Mouse (Mus musculus) liver, embryonic 16.5 days (tissue): Measurements from ENCODE around the gene Znfx1. TPM values are rescaled to one million over a fixed set of nuclear protein-coding genes. Genes with fewer than 3 reads are reported as not detected.

Source experiments
- ATAC-seq: fragments of 200-750 bp; cut with Nextera tagmentation; 2 replicates; pipeline ENCODE4 v1.8.0; 2017; ENCODE audit warnings: low read depth, mild to moderate bottlenecking, moderate number of reproducible peaks, moderate library complexity
- H3K27ac ChIP-seq: fragments of 300-500 bp; sonication (generic); 2 replicates; pipeline ENCODE4 v1.5.1; 2014; ENCODE audit warnings: mild to moderate bottlenecking, low read length
- H3K27me3 ChIP-seq: fragments of 300-500 bp; sonication (generic); 2 replicates; pipeline ENCODE4 v1.6.1; 2014; ENCODE audit warnings: low read depth, low read length, mixed read lengths; ENCODE audit not compliant: control insufficient read depth, insufficient read depth
- H3K36me3 ChIP-seq: fragments of 300-500 bp; sonication (generic); 2 replicates; pipeline ENCODE4 v1.6.1; 2014; ENCODE audit warnings: mild to moderate bottlenecking; ENCODE audit not compliant: control insufficient read depth, insufficient read depth
- H3K4me1 ChIP-seq: fragments of 300-500 bp; sonication (generic); 2 replicates; pipeline ENCODE4 v1.6.1; 2014; ENCODE audit warnings: low read depth, low read length, mixed read lengths; ENCODE audit not compliant: control insufficient read depth
- H3K4me2 ChIP-seq: fragments of 300-500 bp; sonication (generic); 2 replicates; pipeline ENCODE4 v1.6.1; 2014; ENCODE audit warnings: low read depth, low read length, mixed read lengths
- H3K4me3 ChIP-seq: fragments of 300-500 bp; sonication (generic); 2 replicates; pipeline ENCODE4 v1.5.1; 2014; ENCODE audit warnings: low read depth, mild to moderate bottlenecking, low read length
- H3K9ac ChIP-seq: fragments of 300-500 bp; sonication (generic); 2 replicates; pipeline ENCODE4 v1.6.1; 2014; ENCODE audit warnings: low read depth, low read length
- H3K9me3 ChIP-seq: fragments of 300-500 bp; sonication (generic); replicated peaks from 2 replicates; pipeline ENCODE4 v1.6.1; 2016; ENCODE audit warnings: low read length; ENCODE audit not compliant: control insufficient read depth
- WGBS: fragments of 180-500 bp; shearing (Covaris S2); extraction: QIAGEN DNeasy Blood & Tissue Kit; methylation state at CpG from one replicate; pipeline ENCODE4 v1.1.7; 2014; ENCODE audit not compliant: insufficient replicate concordance; 5-methylcytosine and 5-hydroxymethylcytosine counted together
- polyA plus RNA-seq: library from polyadenylated mRNA; unstranded; fragments of >200 nt; fragmentation: Nextera tagmentation; extraction: Ambion mirVana; gene quantifications from 2 replicates; pipeline ENCODE4 v1.2.1, GENCODE M21; 2015

The Znfx1 gene
- polyA plus RNA-seq, 1 experiment from 2014 or later = 11.8 TPM

- no peak for ATAC-seq
- Histone ChIP-seq H3K9me3 (no peaks in the 10 kb centered on the region), H3K9ac (no peak overlapping the region), H3K4me2 (no peak overlapping the region), H3K4me1 (peaks cover 4% of the 10 kb centered on the region; the same call in 1 of the 2 replicates), H3K27ac (no peak overlapping the region), H3K27me3 (no peaks in the 10 kb centered on the region), H3K4me3 (no peak overlapping the region), H3K36me3 (no peaks in the 10 kb centered on the region)
- 41% methylated on average over 2 of the region's 2 CpGs for WGBS
Observed at GRCm38 (mm10) chr2:167076759-167077158, 13.9 kb upstream of the Znfx1 start.

- Histone ChIP-seq H3K36me3 (no peaks in the 10 kb centered on the region), H3K27ac (no peak overlapping the region), H3K9ac (no peak overlapping the region), H3K4me3 (no peak overlapping the region), H3K27me3 (no peaks in the 10 kb centered on the region), H3K4me1 (peaks cover 8% of the 10 kb centered on the region), H3K9me3 (no peaks in the 10 kb centered on the region), H3K4me2 (no peak overlapping the region)
- no peak for ATAC-seq
- WGBS = 80% methylated on average over 4 of the region's 4 CpGs
Observed at GRCm38 (mm10) chr2:167076352-167076751, 13.5 kb upstream of the Znfx1 start.

GRCm38 (mm10) chr2:167074587-167074986 lies 11.8 kb upstream of the Znfx1 start:
- Histone ChIP-seq H3K4me3 (no peak overlapping the region), H3K4me2 (no peak overlapping the region), H3K9me3 (no peaks in the 10 kb centered on the region), H3K27me3 (no peaks in the 10 kb centered on the region), H3K36me3 (no peaks in the 10 kb centered on the region), H3K9ac (no peak overlapping the region), H3K27ac (no peak overlapping the region), H3K4me1 (peaks cover 12% of the 10 kb centered on the region)
- WGBS = 76% methylated on average over 5 of the region's 5 CpGs
- ATAC-seq = no peak

GRCm38 (mm10) chr2:167071641-167072601 lies 9.1 kb upstream of the Znfx1 start:
- 8% methylated on average over 22 of the region's 22 CpGs for WGBS
- peak overlapping the region; percentile 54 for H3K4me3 ChIP-seq
- no peaks in the 10 kb centered on the region for H3K27me3 ChIP-seq
- no peaks in the 10 kb centered on the region for H3K36me3 ChIP-seq
- peak; percentile 92 for ATAC-seq
- H3K9me3 ChIP-seq = no peaks in the 10 kb centered on the region
- H3K27ac ChIP-seq = 0 out of 2 replicates have a peak overlapping the region, but pooled peaks have one; percentile 14
- H3K9ac ChIP-seq = peak overlapping the region; percentile 40
- H3K4me1 ChIP-seq = peaks cover 12% of the 10 kb centered on the region
- peak overlapping the region; percentile 72 for H3K4me2 ChIP-seq

- H3K9me3 ChIP-seq = no peaks in the 10 kb centered on the region
- ATAC-seq = no peak
- peak overlapping the region; percentile 40; the same call in 1 of the 2 replicates for H3K9ac ChIP-seq
- peak overlapping the region; percentile 72 for H3K4me2 ChIP-seq
- no peaks in the 10 kb centered on the region for H3K36me3 ChIP-seq
- H3K4me1 ChIP-seq = peaks cover 12% of the 10 kb centered on the region
- peak overlapping the region; percentile 54 for H3K4me3 ChIP-seq
- no peaks in the 10 kb centered on the region for H3K27me3 ChIP-seq
- 0 out of 2 replicates have a peak overlapping the region, but pooled peaks have one; percentile 14 for H3K27ac ChIP-seq
- 18% methylated on average over 12 of the region's 12 CpGs for WGBS
Observed at GRCm38 (mm10) chr2:167071266-167071640, 8.4 kb upstream of the Znfx1 start.

GRCm38 (mm10) chr2:167070341-167070740 lies 7.5 kb upstream of the Znfx1 start:
- ATAC-seq = no peak
- 66% methylated on average over 6 of the region's 6 CpGs for WGBS
- Histone ChIP-seq H3K9ac (no peak overlapping the region), H3K4me1 (peaks cover 18% of the 10 kb centered on the region), H3K4me3 (no peak overlapping the region), H3K4me2 (no peak overlapping the region), H3K9me3 (no peaks in the 10 kb centered on the region), H3K36me3 (peaks cover 8% of the 10 kb centered on the region), H3K27me3 (no peaks in the 10 kb centered on the region), H3K27ac (no peak overlapping the region)

GRCm38 (mm10) chr2:167067575-167067974 lies 4.8 kb upstream of the Znfx1 start:
- peaks cover 16% of the 10 kb centered on the region for H3K36me3 ChIP-seq
- H3K9me3 ChIP-seq = no peaks in the 10 kb centered on the region
- H3K4me3 ChIP-seq = no peak overlapping the region
- H3K9ac ChIP-seq = no peak overlapping the region
- H3K4me1 ChIP-seq = peaks cover 26% of the 10 kb centered on the region
- ATAC-seq = no peak
- H3K27ac ChIP-seq = no peak overlapping the region
- 27% methylated on average over 6 of the region's 6 CpGs for WGBS
- H3K4me2 ChIP-seq = no peak overlapping the region
- H3K27me3 ChIP-seq = no peaks in the 10 kb centered on the region

- H3K9ac ChIP-seq = no peak overlapping the region
- no peak for ATAC-seq
- no peaks in the 10 kb centered on the region for H3K27me3 ChIP-seq
- H3K4me2 ChIP-seq = no peak overlapping the region
- H3K27ac ChIP-seq = 0 out of 2 replicates have a peak overlapping the region, but pooled peaks have one; percentile 27
- WGBS = 19% methylated on average over 6 of the region's 6 CpGs
- peaks cover 16% of the 10 kb centered on the region for H3K36me3 ChIP-seq
- H3K4me1 ChIP-seq = peaks cover 23% of the 10 kb centered on the region
- H3K4me3 ChIP-seq = no peak overlapping the region
- H3K9me3 ChIP-seq = no peaks in the 10 kb centered on the region
Observed at GRCm38 (mm10) chr2:167066528-167067516, 4.0 kb upstream of the Znfx1 start.
